Mouse (Mus musculus): ENCODE measurements around the gene Crtc3.

- no peak for TF ChIP-seq CTCF (IDR thresholded peaks at IDR 0.05; ENCODE audit: control insufficient read depth, insufficient read depth, insufficient read length)
- TF ChIP-seq USF1 (IDR thresholded peaks at IDR 0.05; ENCODE audit: low read depth), result no peak
- TF ChIP-seq CEBPB (IDR thresholded peaks at IDR 0.05; ENCODE audit: low read depth), result no peak
Observed at GRCm38 (mm10) chr7:80692472-80692871, 3.8 kb upstream of the Crtc3 start.
